Mouse (Mus musculus): ENCODE measurements around the gene Mrps21.
"Not testable (repeated sequence)": the region's sequence is repeated elsewhere in the genome, so short reads cannot be mapped to it uniquely, and the experiment has no call there.

Mrps21 gene

GRCm38 (mm10) chr3:95892066-95893052 is 21.0 kb upstream of the Mrps21 start:
- no peak for DNase-seq (ENCODE audit: low read depth, low spot score)

DNA sequence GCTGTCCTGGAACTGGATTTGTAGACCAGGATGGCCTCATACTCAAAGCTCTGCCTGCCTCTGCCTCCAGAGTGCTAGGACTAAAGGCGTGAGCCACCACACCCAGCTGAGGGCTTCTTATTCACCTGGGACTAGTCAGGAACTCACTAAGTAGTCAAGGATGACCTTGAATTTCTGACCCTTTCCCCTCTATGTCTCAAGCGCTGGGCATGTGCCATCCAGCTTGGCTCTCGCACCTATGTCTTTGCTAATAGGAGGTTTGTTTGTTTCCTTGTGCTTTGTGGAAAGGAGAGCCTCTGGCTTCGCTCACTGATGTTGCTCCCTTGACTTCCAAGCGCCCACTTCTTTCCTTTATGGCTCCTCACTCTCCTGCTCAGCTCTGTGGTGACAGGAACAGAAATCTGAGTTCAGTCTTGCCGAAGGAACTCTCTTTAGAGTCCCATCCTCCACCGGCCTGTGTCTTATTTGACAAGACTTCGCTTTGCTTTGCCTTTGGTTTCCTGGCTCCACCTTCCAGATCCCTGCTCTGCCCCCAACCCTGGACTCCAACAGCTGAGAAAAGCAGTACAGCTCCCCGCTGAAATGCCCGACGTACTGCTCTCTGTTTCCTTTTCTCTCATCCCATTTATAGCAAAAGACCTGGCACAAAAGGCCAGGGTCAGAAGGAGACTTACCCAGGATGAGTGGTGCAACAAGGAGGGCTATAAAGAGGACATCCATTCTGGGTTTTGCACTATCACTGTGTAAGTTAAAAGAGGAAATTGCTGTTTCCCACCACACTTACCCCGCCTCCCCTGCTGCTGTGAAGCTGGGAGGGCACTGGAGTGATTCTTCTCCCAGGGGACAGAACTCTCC is 20.1 kb upstream of the Mrps21 start, which contains the start of gene BC028528:
BC028528 (minus strand) TSS at position 795 of the 855 bp plus-strand sequence.
- DNase-seq (ENCODE audit: low read depth, low spot score), result no peak

GRCm38 (mm10) chr3:95889664-95890063 is 18.3 kb upstream of the Mrps21 start:
- DNase-seq (ENCODE audit: low read depth, low spot score), result no peak

DNA sequence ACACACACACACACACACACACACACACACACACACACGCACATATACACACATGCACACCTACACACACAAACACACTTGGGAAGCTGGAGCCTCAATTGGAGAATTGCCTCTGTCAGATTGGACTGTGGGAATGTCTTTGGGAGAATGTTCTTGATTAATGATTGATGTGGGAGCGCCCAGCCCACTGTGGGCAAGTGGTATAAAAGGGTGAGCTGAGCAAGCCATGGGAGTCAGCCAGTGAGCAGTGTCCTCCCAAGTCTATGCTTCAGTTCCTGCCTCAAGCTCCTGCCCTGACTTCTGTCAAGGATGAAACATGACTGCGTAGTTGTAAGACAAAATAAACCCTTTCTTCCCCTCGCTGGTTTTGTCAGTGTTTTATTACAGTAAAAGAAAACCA is 16.3 kb upstream of the Mrps21 start:
- no peak for DNase-seq (ENCODE audit: low read depth, low spot score)

GRCm38 (mm10) chr3:95884400-95884799 is 13.1 kb upstream of the Mrps21 start:
- DNase-seq (ENCODE audit: low read depth, low spot score), result no peak

DNA sequence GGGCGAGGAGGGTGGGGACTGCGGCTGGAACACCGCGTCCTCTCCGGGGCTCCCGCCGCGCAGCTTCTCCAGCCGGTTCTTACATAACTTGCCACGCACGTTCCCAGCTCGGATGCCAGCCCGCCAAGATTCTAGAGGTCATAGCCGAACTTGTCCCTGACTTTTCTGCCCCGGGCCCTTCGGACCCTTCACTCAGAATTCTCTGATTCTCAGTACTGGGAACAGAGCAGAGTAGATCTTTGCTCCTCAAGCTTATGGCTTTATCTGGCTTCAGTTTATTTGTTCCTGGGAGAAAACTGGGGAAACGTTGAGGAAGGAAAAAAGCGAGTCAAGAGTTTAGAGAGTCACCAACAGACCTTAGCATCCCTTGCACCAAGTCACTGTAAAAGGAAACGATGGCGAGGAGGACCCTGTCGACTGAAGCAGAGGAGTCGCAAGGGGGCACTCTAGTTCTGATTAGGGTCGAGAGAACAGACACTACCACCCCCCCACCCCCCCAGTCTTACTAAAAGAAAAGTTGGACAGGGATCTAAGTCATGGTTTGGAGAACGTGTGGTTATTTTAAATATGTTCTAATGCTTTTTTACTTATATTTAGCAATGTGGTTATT is 11.6 kb upstream of the Mrps21 start:
- no peak for DNase-seq (ENCODE audit: low read depth, low spot score)

DNA sequence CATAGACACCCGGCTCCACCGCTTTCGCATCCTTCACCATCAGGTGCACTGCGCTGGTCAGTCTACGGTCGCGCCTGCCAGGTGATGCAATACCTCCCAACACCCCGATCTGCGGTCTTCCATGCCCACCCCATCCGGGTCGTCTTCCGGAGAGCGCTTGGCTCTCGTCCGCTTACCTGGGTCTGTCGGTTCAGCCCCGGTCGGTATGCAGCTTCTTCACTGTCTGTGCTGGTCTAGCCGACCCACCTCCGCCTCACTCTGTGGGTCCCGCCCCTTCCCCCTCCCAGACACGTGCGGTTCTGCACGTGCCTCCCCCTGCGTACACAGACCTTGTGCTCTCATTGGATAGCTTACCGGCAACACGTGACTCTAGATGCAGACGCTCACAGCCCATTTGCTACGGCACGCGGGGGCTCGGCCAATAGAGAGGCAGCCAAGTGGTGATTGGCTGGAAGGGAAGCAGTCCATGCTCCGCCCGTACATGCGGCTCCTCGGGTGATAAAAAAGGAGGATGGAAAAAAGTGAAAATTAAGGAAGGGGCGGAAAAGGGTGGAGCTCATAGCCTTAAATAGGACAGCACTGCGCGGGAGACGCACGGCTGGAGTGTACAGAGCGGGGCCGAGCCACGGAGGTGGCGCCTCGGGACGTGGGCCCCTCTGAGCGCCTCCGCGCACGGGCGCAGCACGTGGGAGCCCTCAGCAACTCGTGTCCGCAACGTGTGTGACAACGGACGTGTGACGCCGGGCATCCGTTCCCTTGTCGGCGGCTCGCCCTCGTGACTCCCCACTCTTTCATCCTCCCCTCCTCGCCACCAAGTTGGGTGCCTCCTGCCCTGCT is 10.9 kb upstream of the Mrps21 start, which contains the start of gene Ciart:
Ciart (minus strand) TSS at position 273 of the 837 bp plus-strand sequence.
- peak; percentile 86 for DNase-seq (ENCODE audit: low read depth, low spot score)

DNA sequence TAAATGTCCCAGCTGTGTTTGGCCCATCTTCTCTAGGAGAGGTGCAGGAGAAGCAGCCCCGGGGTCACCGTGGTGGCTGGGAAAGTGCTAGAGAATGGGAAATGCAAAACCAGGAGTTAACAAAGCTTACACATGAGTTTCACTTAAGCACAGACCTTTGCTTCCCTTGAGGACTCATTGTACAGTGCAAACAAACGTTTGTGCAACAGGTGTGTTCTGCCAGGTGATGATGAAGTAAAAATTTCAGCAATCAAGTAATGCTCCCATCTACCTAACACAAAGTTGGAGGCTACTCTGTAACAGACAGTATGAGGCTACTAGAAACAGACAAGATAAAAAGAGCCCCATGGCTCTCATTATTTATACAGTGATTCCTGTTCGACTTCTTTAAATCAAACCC is 7.7 kb upstream of the Mrps21 start:
- DNase-seq (ENCODE audit: low read depth, low spot score), result no peak

DNA sequence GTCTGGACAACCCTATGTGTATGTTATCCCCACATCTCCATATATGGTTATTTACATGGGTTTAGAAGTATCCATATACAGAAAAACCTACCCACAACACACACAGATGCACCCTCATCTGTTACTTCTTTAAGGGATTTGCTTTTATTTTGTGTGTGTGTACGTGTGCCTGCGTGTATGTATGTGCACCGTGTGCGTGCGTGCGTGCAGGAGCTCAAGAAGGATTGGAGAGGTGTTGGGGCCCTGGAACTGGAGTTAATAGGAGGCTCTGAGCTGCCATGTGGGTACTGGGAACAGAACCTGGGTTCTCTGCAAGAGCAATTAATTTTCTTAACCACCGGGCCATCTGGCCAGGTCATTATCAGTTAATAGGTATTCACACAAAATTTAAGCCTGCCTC is 729 bp upstream of the Mrps21 start:
- no peak for DNase-seq (ENCODE audit: low read depth, low spot score)

DNA sequence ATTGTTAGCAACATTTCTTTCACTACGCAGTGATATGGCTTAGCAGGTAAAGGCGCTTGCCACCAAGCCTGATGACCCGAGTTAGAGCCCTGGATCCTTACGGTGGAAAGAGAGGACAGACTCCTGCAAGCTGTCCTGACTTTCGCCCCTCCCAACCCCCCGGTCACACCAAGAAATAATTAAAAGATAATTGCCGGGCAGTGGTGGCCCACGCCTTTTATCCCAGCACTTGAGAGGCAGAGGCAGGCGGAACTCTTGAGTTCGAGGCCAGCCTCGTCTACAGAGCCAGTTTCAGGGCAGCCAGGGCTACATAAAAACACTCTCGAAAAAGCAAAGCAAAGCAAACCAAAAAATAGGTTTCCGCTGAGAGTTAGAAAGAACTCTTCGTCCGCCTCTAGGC is 343 bp downstream of the Mrps21 start:
- no peak for DNase-seq (ENCODE audit: low read depth, low spot score)

- DNase-seq (ENCODE audit: low read depth, low spot score), result no peak
Measured at GRCm38 (mm10) chr3:95867408-95867807, 3.9 kb downstream of the Mrps21 start.

- DNase-seq (ENCODE audit: low read depth, low spot score), result no peak
Measured at GRCm38 (mm10) chr3:95866071-95866470, 5.2 kb downstream of the Mrps21 start.

DNA sequence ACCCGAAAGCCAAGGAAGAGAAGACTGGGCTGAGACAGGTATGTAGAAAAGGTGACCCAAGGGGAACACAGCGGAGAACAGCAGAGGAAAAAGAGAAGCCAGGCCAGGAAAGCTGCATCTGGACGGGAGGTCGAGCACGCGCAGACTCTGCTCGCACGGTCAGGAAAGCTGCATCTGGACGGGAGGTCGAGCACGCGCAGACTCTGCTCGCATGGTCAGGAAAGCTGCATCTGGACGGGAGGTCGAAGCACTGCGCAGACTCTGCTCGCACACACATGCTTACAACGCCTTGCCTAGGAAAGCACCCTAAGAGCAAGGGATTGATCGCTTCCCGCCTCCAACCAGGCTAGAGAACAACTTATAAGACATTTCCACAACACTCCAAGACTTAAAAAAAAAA is 5.7 kb downstream of the Mrps21 start:
- DNase-seq (ENCODE audit: low read depth, low spot score), result no peak

DNA sequence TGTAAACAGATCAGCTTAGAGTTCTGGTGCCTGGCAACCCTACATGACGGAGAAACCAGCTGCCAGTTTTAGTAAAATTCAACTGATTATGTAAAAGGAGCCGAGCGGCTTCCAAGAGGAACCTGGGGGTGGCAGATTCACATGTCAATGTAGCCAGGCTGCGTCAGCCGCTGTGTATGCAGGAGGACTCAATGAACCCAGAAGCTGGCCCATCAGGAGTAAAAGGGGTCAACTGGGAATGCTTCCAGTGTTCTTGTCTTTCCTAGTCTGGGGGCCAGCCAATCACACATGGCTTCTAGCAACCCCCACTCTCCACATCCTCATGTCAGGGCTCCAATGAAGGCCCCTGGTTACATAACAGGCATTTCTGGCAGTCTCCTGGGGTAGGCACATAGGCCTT is 6.3 kb downstream of the Mrps21 start:
- no peak for DNase-seq (ENCODE audit: low read depth, low spot score)

GRCm38 (mm10) chr3:95863578-95863977 is 7.7 kb downstream of the Mrps21 start:
- no peak for DNase-seq (ENCODE audit: low read depth, low spot score)

DNA sequence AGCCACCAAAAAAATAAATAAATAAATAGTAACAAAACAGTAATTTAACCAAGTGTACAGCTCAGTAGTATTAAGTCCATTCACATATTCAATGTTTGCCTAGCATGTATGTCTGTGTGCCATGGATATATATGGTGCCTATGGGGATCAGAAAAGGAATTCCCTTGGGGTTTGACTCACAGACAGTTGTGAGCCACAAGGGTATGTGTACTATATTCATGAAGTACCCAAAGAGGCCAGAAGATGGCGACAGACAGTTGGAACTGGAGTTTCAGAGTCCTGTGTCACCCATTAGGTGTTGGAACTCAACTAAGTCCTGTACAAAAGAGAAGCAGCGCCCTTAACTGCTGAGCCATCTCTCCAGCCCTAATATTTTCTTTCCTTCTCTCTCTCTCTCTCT is 9.5 kb downstream of the Mrps21 start:
- peak; percentile 77 for DNase-seq (ENCODE audit: low read depth, low spot score)

DNA sequence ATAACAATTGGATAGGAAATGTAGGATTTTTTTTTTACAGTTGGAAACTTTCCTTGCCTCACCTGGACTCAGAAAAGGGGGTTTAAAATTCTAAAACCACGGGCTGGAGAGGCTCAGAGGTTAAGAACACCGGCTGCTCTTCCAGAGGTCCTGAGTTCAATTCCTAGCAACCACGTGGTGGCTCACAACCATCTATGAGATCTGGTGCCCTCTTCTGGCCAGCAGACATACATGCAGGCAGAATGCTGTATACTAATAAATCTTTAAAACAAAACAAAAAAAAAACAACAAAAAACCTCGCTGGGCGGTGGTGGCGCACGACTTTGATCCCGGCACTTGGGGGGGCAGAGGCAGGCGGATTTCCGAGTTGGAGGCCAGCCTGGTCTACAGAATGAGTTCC is 10.1 kb downstream of the Mrps21 start:
- no peak for DNase-seq (ENCODE audit: low read depth, low spot score)

DNA sequence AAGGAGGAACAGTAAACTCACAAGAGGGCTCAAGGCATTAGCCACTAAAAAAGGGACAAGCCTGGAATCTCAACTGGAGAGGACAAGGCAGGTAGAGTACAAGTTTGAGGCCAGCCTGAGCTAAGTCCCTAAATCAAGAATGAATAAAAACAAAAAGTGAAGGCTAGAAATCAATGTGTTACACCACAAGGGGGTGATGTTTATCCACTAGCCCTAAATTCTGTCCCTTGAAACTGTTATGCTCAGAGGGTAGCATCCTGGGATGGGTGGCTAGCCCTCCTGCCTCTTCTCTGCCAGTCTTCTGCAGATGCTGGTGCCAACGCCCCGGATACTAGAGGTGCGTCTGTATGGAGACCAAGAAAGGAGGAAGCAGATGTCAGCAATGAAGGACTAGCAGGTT is 11.0 kb downstream of the Mrps21 start:
- DNase-seq (ENCODE audit: low read depth, low spot score), result no peak

DNA sequence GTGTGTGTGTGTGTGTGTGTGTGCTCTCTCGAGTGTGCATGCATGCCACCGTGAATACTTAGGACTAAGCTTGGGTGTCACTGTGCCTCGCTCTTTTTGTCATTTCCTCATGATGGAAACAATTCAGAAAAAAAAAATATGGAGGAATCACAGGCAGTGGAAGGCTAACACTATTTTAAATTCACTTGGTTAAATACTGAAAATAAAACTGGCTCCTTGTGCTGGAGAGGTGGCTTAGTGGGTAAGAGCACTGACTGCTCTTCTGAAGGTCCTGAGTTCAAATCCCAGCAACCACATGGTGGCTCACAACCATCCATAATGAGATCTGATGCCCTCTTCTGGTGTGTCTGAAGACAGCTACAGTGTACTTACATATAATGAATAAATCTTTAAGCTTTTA is 13.0 kb downstream of the Mrps21 start:
- not testable (repeated sequence) for DNase-seq (ENCODE audit: low read depth, low spot score)

DNA sequence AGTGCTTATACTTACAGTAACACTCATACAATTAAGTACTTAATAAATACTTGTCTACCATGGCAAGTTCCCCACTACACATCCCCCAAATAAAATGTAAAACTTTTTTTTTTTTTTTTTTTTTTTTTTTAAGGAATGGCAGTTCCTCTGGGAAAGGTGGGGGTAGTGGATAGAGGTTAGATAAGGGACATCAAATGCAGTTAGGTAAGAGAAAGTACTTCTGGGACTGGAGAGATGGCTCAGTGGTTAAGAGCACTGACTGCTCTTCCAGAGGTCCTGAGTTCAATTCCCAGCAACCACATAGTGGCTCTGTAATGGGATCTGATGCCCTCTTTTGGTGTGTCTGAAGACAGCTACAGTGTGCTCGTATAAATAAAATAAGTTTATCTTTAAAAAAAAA is 14.3 kb downstream of the Mrps21 start:
- DNase-seq (ENCODE audit: low read depth, low spot score), result not testable (repeated sequence)

DNA sequence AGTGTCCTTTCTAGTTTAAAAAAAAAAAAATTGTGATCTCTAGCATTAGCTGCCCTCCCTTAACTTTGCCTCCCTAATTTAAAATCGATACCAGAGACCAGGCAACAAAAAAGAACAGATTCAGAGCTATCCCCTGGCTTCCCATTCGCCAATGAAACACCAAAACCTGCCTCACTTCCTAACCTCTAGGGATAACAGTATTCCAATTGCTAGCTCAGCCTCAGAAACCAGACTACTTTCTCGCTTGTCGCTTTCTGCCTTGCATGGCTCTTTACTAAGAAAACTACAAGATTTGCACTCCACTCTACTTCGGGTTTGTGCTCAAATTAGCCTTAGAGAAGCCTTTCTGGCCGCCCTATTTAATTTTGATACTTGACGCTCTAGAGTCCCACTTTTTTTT is 15.2 kb downstream of the Mrps21 start:
- no peak for DNase-seq (ENCODE audit: low read depth, low spot score)

Measured in WW6 (cell line).